Mouse (Mus musculus): ENCODE results near the gene Gm14597.
A peak's percentile ranks its signal among the peaks of the same experiment; 100 is the strongest.
"Not testable (repeated sequence)": the region's sequence is repeated elsewhere in the genome, so short reads cannot be mapped to it uniquely, and the experiment has no call there.

The Gm14597 gene

GRCm38 (mm10) chrX:53608879-53609278 is at the start of gene Gm14597:
TSS of gene Gm14597 (minus strand) at chrX:53608979.
- DNase-seq: not testable (repeated sequence)

DNA sequence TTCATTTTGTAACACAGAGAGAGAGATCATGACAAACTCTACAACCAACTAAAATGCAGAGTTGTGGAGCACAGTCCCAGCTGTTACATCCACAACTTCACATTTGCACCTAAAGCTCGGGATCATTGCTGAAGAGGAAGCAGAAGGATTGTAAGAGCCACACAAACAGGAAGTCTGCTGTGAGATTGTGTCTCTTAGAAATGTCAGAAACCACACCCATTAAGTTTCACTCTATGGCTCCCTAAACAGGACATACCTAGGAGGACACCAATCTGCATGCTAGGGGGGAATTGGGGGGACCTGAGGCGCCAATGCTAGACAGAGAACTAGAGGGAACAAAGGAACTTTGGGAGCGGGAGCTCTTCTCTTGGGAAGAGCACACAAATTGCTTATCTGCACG is 44.1 kb upstream of the Gm14597 start:
- DNase-seq: not testable (repeated sequence)

DNA sequence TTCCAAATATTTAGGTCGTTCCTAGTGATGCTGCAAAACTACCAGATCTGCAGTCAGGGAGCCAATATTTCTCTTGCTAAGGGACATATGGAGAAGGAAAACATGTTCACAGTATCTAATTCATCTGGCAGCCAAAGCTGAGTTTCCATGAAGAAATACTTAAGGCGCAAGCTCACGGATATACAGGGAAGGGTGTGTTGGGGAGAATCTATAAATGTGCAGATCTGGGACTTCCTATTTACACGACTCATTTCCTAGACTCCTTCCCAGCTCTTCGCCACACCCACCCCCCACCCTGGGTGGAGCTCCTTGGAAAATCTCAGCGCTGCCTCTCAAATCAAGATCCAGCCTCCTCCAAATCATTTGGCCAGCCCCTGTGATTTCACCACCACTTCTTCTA is 37.1 kb upstream of the Gm14597 start:
- peak; percentile 17 to 21 for DNase-seq

- peak; percentile 86 to 88 for DNase-seq
Observed at GRCm38 (mm10) chrX:53642980-53643961, 34.5 kb upstream of the Gm14597 start, which contains the start of gene Rtl8a. TSS of gene Rtl8a (minus strand) at chrX:53643682.

- not testable (repeated sequence) for DNase-seq
Observed at GRCm38 (mm10) chrX:53642604-53642979, 33.8 kb upstream of the Gm14597 start.

DNA sequence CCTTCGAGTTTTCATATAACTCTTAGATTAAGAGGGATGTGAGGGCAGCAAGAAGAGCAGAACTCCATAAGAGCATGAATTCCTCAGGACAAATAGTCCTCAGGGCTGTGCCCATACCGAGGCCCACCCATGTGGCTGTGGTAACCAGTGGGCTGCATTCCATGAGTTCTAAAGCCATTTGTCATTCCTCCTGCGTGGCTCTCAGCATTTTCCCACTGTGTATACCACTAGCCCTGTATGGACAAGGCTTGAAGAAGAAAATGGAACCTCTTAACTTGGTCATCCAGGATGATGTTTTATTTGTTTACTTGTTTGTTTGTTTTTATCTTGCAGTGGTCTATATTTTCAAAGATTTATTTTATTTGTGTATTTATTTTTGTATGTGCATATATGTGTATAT is 29.3 kb upstream of the Gm14597 start:
- DNase-seq: not testable (repeated sequence)

GRCm38 (mm10) chrX:53611395-53611794 is 2.6 kb upstream of the Gm14597 start:
- not testable (repeated sequence) for DNase-seq

- DNase-seq: peak; percentile 15 to 66
Observed at GRCm38 (mm10) chrX:53610571-53610970, 1.8 kb upstream of the Gm14597 start.

DNA sequence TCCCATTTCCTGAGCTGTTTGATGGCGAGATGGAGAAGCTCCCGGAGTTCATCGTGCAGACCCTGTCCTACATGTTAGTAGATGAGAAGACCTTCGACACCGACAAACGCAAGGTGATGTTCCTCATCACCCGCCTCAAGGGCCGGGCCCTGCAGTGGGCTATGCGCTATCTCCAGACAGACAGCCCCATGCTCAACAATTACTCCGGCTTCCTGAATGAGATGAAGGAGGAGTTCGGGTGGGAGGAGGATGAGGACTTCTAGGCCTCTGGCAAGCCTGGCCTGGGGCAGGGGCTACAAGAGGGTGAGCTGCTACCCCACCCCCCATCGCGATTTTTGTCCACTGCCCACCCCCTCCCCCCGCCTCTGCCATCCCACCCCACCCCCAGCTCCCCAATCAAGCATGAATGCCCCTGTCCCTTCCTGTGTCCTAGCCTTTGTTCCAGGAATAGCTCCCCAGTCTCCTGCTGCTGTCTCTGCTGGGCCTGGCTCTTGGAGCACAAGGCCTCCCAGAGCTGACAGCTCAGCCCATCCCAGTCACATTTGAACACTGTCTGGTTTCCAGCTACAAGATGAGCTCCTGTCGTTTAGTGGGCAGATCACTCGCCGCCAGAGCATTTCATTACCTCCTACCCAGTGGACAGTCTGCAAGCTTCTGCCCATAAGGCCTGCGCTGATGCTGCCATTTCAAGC is 511 bp downstream of the Gm14597 start:
- DNase-seq: peak in 1 of 2 experiments; percentile 2

DNA sequence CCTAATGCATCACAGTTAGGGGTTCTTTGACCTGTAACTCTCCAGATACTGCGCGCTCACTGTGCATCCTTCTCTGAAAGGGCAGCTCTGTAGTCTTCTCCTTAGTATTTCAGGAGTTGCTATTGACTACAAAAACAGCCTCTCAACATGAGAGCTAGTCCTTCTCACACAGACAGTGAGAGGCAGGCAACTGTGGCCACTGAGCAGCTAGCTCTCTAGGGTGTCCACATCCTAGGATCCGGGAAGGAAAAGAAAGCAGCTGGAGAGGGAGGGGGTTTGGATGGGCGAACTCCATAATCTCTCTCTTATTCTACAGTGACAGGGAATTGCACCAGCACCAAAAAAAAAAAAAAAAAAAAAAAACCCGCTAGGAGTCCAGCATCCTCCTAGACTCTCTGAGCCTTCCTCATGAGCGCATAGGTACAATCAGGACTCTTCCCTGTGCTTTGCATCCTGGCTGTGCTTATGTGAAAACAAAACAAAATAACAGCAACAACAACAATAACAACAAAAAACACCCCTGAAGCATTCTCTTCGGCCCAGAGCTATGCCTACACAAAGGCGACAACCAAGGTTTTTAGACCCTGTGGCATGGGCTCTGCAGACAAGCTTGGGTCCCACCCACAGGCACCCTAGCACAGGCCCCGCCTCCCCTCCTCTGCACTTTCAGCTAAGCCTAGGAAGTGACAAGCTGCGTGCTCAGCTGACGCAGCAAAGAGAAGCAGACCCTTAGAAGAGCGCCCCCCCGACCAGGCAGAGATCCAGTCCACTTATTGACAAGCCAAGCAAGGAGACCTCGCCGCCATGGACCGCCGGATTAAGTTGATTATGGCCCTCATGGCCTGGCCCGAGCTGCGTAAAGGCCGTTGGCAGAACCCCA is 1.3 kb downstream of the Gm14597 start, which contains the start of gene Rtl8c:
Gene Rtl8c (plus strand): TSS at position 791 of the 880 bp plus-strand sequence.
- DNase-seq: peak; percentile 54

GRCm38 (mm10) chrX:53606176-53606575 is 2.6 kb downstream of the Gm14597 start:
- peak in 1 of 2 experiments; percentile 2 for DNase-seq

GRCm38 (mm10) chrX:53599993-53600392 is 8.8 kb downstream of the Gm14597 start:
- DNase-seq: peak; percentile 22 to 39

GRCm38 (mm10) chrX:53583404-53583803 is 25.4 kb downstream of the Gm14597 start:
- DNase-seq: not testable (repeated sequence)

DNA sequence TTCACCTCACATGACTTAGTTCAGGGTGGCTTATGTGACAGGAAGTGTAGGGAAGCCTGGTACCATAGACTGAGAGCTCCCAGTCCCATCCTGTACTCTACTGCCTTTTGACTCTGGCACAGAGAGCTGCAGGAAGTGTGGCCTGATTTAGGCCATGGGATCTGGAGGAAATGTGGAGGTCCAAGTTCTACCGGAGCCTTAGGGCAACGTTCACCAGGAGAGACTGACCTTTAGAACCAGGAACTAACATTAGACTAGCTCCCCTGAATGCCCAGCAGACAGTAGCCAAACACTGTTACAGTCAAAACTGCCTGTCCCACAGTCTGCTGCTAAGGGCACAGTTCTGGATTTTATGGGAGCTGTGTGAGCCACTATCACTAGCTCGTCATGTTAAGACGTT is 27.4 kb downstream of the Gm14597 start:
- DNase-seq: not testable (repeated sequence)

DNA sequence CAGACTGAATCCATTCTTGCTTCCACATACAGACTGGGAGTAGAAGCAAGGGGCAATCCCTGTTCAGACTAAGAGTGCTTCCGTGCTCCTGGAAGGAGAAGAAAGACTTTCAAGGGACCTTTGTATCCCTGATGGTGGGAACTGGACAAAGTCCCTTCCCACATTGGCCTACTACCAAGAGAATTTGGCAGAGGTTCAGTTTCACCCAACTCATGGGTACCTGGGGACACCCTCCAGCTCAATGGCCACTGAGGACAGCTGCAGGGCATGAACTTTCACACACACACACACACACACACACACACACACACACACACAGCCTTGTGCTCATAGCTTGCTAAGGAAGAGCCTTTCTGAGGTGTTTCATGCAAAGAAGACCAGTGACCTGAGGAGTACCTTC is 29.5 kb downstream of the Gm14597 start:
- DNase-seq: no peak

All from lung, adult 18-20 months (tissue).